Mouse (Mus musculus) MEL (cell line): ENCODE data around the gene Il6st.

Experiments
- BHLHE40 ChIP-seq: IDR thresholded peaks from 2 replicates; pipeline ENCODE4 v1.6.1; 2012; ENCODE audit warnings: low read depth, mild to moderate bottlenecking, inconsistent platforms, low read length, improper control_type of control experiment, borderline replicate concordance
- CTCF ChIP-seq, 3 experiments: IDR thresholded peaks in 2 of 3; conservative IDR thresholded peaks in 1 of 3; 2 replicates each; pipeline ENCODE4 v1.5.1; 2011 to 2012; ENCODE audit warnings: low read length in 3 of 3, low read depth in 2 of 3, mild to moderate bottlenecking in 2 of 3, improper control_type of control experiment in 1 of 3, inconsistent platforms in 1 of 3, mixed read lengths in 1 of 3, moderate library complexity in 1 of 3; ENCODE audit not compliant: control insufficient read depth in 1 of 3, insufficient read depth in 1 of 3, poor library complexity in 1 of 3, severe bottlenecking in 1 of 3
- E2F4 ChIP-seq: IDR thresholded peaks from 2 replicates; pipeline ENCODE4 v1.6.1; 2011; ENCODE audit warnings: low read depth, low read length, improper control_type of control experiment, borderline replicate concordance
- ETS1 ChIP-seq: IDR thresholded peaks from 2 replicates; pipeline ENCODE4 v1.6.1; 2012; ENCODE audit warnings: low read depth, mild to moderate bottlenecking, inconsistent platforms, low read length, improper control_type of control experiment, moderate library complexity
- MEF2A ChIP-seq: IDR thresholded peaks from 2 replicates; pipeline ENCODE4 v1.6.1; 2014; ENCODE audit warnings: low read depth, mild to moderate bottlenecking, inconsistent platforms, low read length, improper control_type of control experiment; ENCODE audit not compliant: poor library complexity, insufficient replicate concordance, severe bottlenecking; ENCODE audit errors: extremely low read depth
- MYC ChIP-seq: IDR thresholded peaks from 2 replicates; pipeline ENCODE4 v1.6.1; 2011; ENCODE audit warnings: low read depth, mild to moderate bottlenecking, low read length, improper control_type of control experiment, moderate library complexity
- POLR2AphosphoS5 ChIP-seq: IDR thresholded peaks from 2 replicates; pipeline ENCODE4 v1.6.1; 2012; ENCODE audit warnings: low read depth, borderline replicate concordance, mild to moderate bottlenecking, inconsistent platforms, low read length, moderate library complexity, mixed read lengths
- USF1 ChIP-seq: IDR thresholded peaks from 2 replicates; pipeline ENCODE4 v1.6.1; 2014; ENCODE audit warnings: low read depth, mild to moderate bottlenecking, inconsistent platforms, low read length, improper control_type of control experiment, moderate library complexity

GRCm38 (mm10) chr13:112500466-112500865 lies 36.6 kb downstream of the Il6st start:
- TF ChIP-seq BHLHE40 (no peak), MEF2A (no peak), CTCF (IDR thresholded peaks at IDR 0.05 in 2 of 3, conservative IDR thresholded peaks at IDR 0.05 in 1 of 3; ENCODE audit: control insufficient read depth in 1 of 3, insufficient read depth in 1 of 3, low read depth in 2 of 3, low read length in 3 of 3, poor library complexity in 1 of 3, severe bottlenecking in 1 of 3) (no peak), MYC (no peak), E2F4 (no peak), POLR2AphosphoS5 (no peak), ETS1 (no peak), USF1 (no peak)
